ENCODE assay signal across 8 mouse cellular contexts in the genomic region with DNA sequence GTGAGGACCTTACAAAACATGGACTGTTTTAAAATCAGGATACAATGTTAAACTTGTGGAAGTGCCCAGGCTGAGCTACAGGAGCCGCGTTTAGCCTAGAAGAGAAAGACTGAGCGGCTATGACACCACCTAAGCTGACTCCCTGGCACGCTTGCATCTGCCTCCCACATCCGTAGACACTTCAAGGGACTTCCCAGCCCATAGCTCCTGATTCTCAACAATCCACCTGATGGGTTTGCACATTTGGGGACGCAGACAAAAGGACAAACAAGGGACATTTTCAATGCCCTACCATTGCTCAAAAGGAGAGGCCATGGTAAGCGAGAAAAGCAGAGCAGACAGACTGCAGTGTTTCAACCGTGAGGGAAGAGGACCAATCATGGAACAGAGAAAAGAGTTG. TPM values are rescaled to one million over a fixed set of nuclear protein-coding genes. Genes with fewer than 3 reads are reported as not detected.
DNase-seq lines count a peak whose midpoint lies in the region; ATAC-seq and TF ChIP-seq lines count a peak whose summit lies in the region.
"Had no signal": no experiment of that assay in that cellular context is flagged by ENCODE, and none has a peak within 500 bp of the region (broad histone marks: within the 10 kb centered on the region; RNA-seq: fewer than 3 reads in every experiment).

No protein-coding gene starts in this region.

- peak overlapping the region; percentile 93 for H3K4me2 ChIP-seq in lung, embryonic 15.5 days
- H3K4me2 ChIP-seq in forebrain, embryonic 11.5 days (ENCODE audit: low read depth, low read length, severe bottlenecking), result peak overlapping the region; percentile 86
- H3K4me2 ChIP-seq in neural tube, embryonic 15.5 days, result peak overlapping the region; percentile 81

- 62% methylated on average over 8 of the region's 8 CpGs for WGBS in lung, embryonic 15.5 days
- WGBS in lung, adult 2 months, result 81% methylated on average over 8 of the region's 8 CpGs
- 70% methylated on average over 8 of the region's 8 CpGs for WGBS in forebrain, embryonic 11.5 days
- 79% methylated on average over 8 of the region's 8 CpGs for WGBS in limb, embryonic 10.5 days
- 44% methylated on average over 8 of the region's 8 CpGs for WGBS in neural tube, embryonic 15.5 days

- peaks cover 13% of the 10 kb centered on the region; the same call in 1 of the 2 replicates for H3K27me3 ChIP-seq in lung, embryonic 15.5 days
- H3K27me3 ChIP-seq in forebrain, embryonic 11.5 days (ENCODE audit: control insufficient read depth, insufficient read depth, low read length), result no peaks in the 10 kb centered on the region
- no peaks in the 10 kb centered on the region for H3K27me3 ChIP-seq in limb, embryonic 10.5 days (ENCODE audit: low read depth, poor library complexity, severe bottlenecking)
- H3K27me3 ChIP-seq in neural tube, embryonic 15.5 days (replicated peaks), result no peaks in the 10 kb centered on the region

- TF ChIP-seq CTCF in lung, adult 2 months (IDR thresholded peaks at IDR 0.05; ENCODE audit: insufficient read depth, low read length), result no peak

- no peak for DNase-seq in lung, adult 2 months
- DNase-seq in forebrain, embryonic 11.5 days (ENCODE audit: low spot score), result no peak
- no peak for DNase-seq in limb, embryonic 10.5 days (ENCODE audit: low spot score)
- no peak for DNase-seq in ovary, adult 18-20 months (ENCODE audit: low spot score)
- DNase-seq in thymus, postnatal 4 days, result no peak
- DNase-seq: adrenal gland, postnatal 25 days had no signal

- ATAC-seq in lung, embryonic 15.5 days (ENCODE audit: borderline replicate concordance, extremely low read depth, low FRiP score, low TSS enrichment), result no peak
- ATAC-seq in forebrain, embryonic 11.5 days (replicated peaks; ENCODE audit: low FRiP score), result no peak
- no peak for ATAC-seq in neural tube, embryonic 15.5 days (ENCODE audit: low FRiP score)

- no peaks in the 10 kb centered on the region for H3K9me3 ChIP-seq in lung, embryonic 15.5 days
- peaks cover 3% of the 10 kb centered on the region; the same call in 1 of the 2 replicates for H3K9me3 ChIP-seq in forebrain, embryonic 11.5 days (ENCODE audit: control insufficient read depth, low read length)
- no peaks in the 10 kb centered on the region for H3K9me3 ChIP-seq in limb, embryonic 10.5 days (replicated peaks)
- H3K9me3 ChIP-seq in neural tube, embryonic 15.5 days (replicated peaks), result no peaks in the 10 kb centered on the region

- H3K27ac ChIP-seq in lung, embryonic 15.5 days, result no peak overlapping the region
- H3K27ac ChIP-seq in forebrain, embryonic 11.5 days (ENCODE audit: low read depth, low read length), result no peak overlapping the region
- peak overlapping the region; percentile 99; the same call in 1 of the 2 replicates for H3K27ac ChIP-seq in limb, embryonic 10.5 days
- H3K27ac ChIP-seq in neural tube, embryonic 15.5 days (replicated peaks), result peak overlapping the region; percentile 100; the same call in 1 of the 2 replicates

- no peak for TF ChIP-seq POLR2A in lung, adult 2 months (IDR thresholded peaks at IDR 0.05; ENCODE audit: borderline replicate concordance, extremely low read depth, low read depth, low read length)

- peaks cover 33% of the 10 kb centered on the region for H3K4me1 ChIP-seq in lung, embryonic 15.5 days
- peaks cover 6% of the 10 kb centered on the region; the same call in 1 of the 2 replicates for H3K4me1 ChIP-seq in lung, adult 2 months (ENCODE audit: control insufficient read depth, insufficient read depth, low read length)
- 0 out of 2 replicates have a peak, but pooled peaks cover 6% of the 10 kb centered on the region for H3K4me1 ChIP-seq in forebrain, embryonic 11.5 days (replicated peaks; ENCODE audit: control insufficient read depth, insufficient read depth, low read length)
- H3K4me1 ChIP-seq in limb, embryonic 10.5 days, result peaks cover 34% of the 10 kb centered on the region
- peaks cover 44% of the 10 kb centered on the region for H3K4me1 ChIP-seq in neural tube, embryonic 15.5 days

- peaks cover 7% of the 10 kb centered on the region; the same call in 1 of the 2 replicates for H3K36me3 ChIP-seq in lung, embryonic 15.5 days
- H3K36me3 ChIP-seq in forebrain, embryonic 11.5 days (ENCODE audit: control insufficient read depth, insufficient read depth, low read length), result peaks cover 9% of the 10 kb centered on the region; the same call in 1 of the 2 replicates
- H3K36me3 ChIP-seq in limb, embryonic 10.5 days, result peaks cover 52% of the 10 kb centered on the region
- H3K36me3 ChIP-seq in neural tube, embryonic 15.5 days, result peaks cover 12% of the 10 kb centered on the region; the same call in 1 of the 2 replicates

- no peak overlapping the region for H3K9ac ChIP-seq in lung, embryonic 15.5 days
- peak overlapping the region; percentile 99; the same call in 1 of the 2 replicates for H3K9ac ChIP-seq in forebrain, embryonic 11.5 days (ENCODE audit: low read length)
- H3K9ac ChIP-seq in neural tube, embryonic 15.5 days (replicated peaks), result peak overlapping the region; percentile 100

- H3K4me3 ChIP-seq in lung, embryonic 15.5 days, result no peak overlapping the region; the same call in 1 of the 2 replicates
- no peak overlapping the region for H3K4me3 ChIP-seq in lung, adult 2 months (replicated peaks; ENCODE audit: extremely low read depth, low read depth, low read length)
- H3K4me3 ChIP-seq in forebrain, embryonic 11.5 days (ENCODE audit: low read depth, low read length), result peak overlapping the region; percentile 79
- peak overlapping the region; percentile 76 for H3K4me3 ChIP-seq in limb, embryonic 10.5 days
- peak overlapping the region; percentile 86 for H3K4me3 ChIP-seq in neural tube, embryonic 15.5 days (replicated peaks)

RNA-seq across cellular contexts. Expression of a gene that starts 3.1 kb away (rescaled TPM):
- polyA plus RNA-seq in lung, embryonic 15.5 days (2015; fragmentation: Nextera tagmentation; extraction: Ambion mirVana), result 56.4 and 62.0 TPM in 2 replicates
- 17.6 and 19.9 TPM in 2 replicates for polyA plus RNA-seq in lung, adult 2 months (2012; rRNA removed)
- polyA plus RNA-seq in forebrain, embryonic 11.5 days (2014; fragmentation: Nextera tagmentation; extraction: Ambion mirVana), result 134 and 139 TPM in 2 replicates
- polyA plus RNA-seq in limb, embryonic 10.5 days (2016; fragmentation: Nextera tagmentation; extraction: Ambion mirVana), result 141 and 149 TPM in 2 replicates
- polyA plus RNA-seq in neural tube, embryonic 15.5 days (2015; fragmentation: Nextera tagmentation; extraction: Ambion mirVana), result 127 and 134 TPM in 2 replicates

RNA-seq across cellular contexts. Expression of a gene that starts 59.9 kb away (rescaled TPM):
- 131 and 138 TPM in 2 replicates for polyA plus RNA-seq in lung, embryonic 15.5 days (2015; fragmentation: Nextera tagmentation; extraction: Ambion mirVana)
- polyA plus RNA-seq in lung, adult 2 months (2012; rRNA removed), result 23.0 and 37.9 TPM in 2 replicates
- 192 and 220 TPM in 2 replicates for polyA plus RNA-seq in forebrain, embryonic 11.5 days (2014; fragmentation: Nextera tagmentation; extraction: Ambion mirVana)
- 173 and 198 TPM in 2 replicates for polyA plus RNA-seq in limb, embryonic 10.5 days (2016; fragmentation: Nextera tagmentation; extraction: Ambion mirVana)
- 89.3 and 93.9 TPM in 2 replicates for polyA plus RNA-seq in neural tube, embryonic 15.5 days (2015; fragmentation: Nextera tagmentation; extraction: Ambion mirVana)

Comparison
In these comparisons a context has a peak if more than half of its experiments do, and no peak if none do; other contexts are left out.
1. H3K27ac ChIP-seq: peak in limb, embryonic 10.5 days (single experiment) and neural tube, embryonic 15.5 days (single experiment); none in lung, embryonic 15.5 days (single experiment) and forebrain, embryonic 11.5 days (single experiment).
2. H3K4me3 ChIP-seq: peak in forebrain, embryonic 11.5 days (single experiment), limb, embryonic 10.5 days (single experiment) and neural tube, embryonic 15.5 days (single experiment); none in lung, embryonic 15.5 days (single experiment) and lung, adult 2 months (single experiment).
3. Peak in every context shown above with its lines, with median percentiles within 50 percentile points of each other: H3K4me2 ChIP-seq.